Mouse (Mus musculus) ES-E14 (cell line): ENCODE measurements around the gene Scn3b. TPM values are rescaled to one million over a fixed set of nuclear protein-coding genes. Genes with fewer than 3 reads are reported as not detected.

ENCODE experiments used
- DNase-seq: peaks from one replicate; pipeline ENCODE4 v3.0.0-alpha.2; 2013; ENCODE audit warnings: low read depth, low spot score
- H3K27ac ChIP-seq: 2 replicates; pipeline ENCODE4 v1.5.1; 2012; ENCODE audit warnings: low read depth, mild to moderate bottlenecking, low read length, moderate library complexity, mixed read lengths; ENCODE audit not compliant: poor library complexity, insufficient read depth, severe bottlenecking
- H3K36me3 ChIP-seq: 2 replicates; pipeline ENCODE4 v1.6.1; 2012; ENCODE audit warnings: mild to moderate bottlenecking, low read length, moderate library complexity, mixed read lengths; ENCODE audit not compliant: control insufficient read depth, poor library complexity, insufficient read depth, severe bottlenecking
- H3K4me1 ChIP-seq, 2 experiments: fragments of 150-350 bp in 1 of 2; sonication (generic) in 1 of 2; 2 replicates each; pipeline ENCODE4 v1.6.1; 2012; ENCODE audit warnings: low read length in 2 of 2, mild to moderate bottlenecking in 1 of 2, mixed read lengths in 1 of 2; ENCODE audit not compliant: control insufficient read depth in 2 of 2, insufficient read depth in 2 of 2, poor library complexity in 1 of 2
- H3K4me3 ChIP-seq, 2 experiments: fragments of 150-350 bp in 1 of 2; sonication (generic) in 1 of 2; 2 replicates each; pipeline ENCODE4 v1.5.1; 2012; ENCODE audit warnings: low read length in 2 of 2, low read depth in 1 of 2, mild to moderate bottlenecking in 1 of 2, mixed read lengths in 1 of 2; ENCODE audit not compliant: insufficient read depth in 1 of 2, poor library complexity in 1 of 2, severe bottlenecking in 1 of 2
- H3K9ac ChIP-seq: 2 replicates; pipeline ENCODE4 v1.6.1; 2012; ENCODE audit warnings: low read depth, mild to moderate bottlenecking, low read length, mixed read lengths; ENCODE audit not compliant: poor library complexity, insufficient read depth, severe bottlenecking
- H3K9me3 ChIP-seq: fragments of 150-350 bp; sonication (generic); 2 replicates; pipeline ENCODE4 v1.6.1; 2012; ENCODE audit warnings: low read depth, mild to moderate bottlenecking, low read length; ENCODE audit not compliant: control insufficient read depth, insufficient read depth
- CHD2 ChIP-seq: IDR thresholded peaks from 2 replicates; pipeline ENCODE4 v1.6.1; 2014; ENCODE audit warnings: mild to moderate bottlenecking, low read depth, low read length, inconsistent platforms
- HCFC1 ChIP-seq: IDR thresholded peaks from 2 replicates; pipeline ENCODE4 v1.6.1; 2012; ENCODE audit warnings: low read length, inconsistent platforms, borderline replicate concordance; ENCODE audit not compliant: insufficient read depth
- MAFK ChIP-seq: IDR thresholded peaks from 2 replicates; pipeline ENCODE4 v1.6.1; 2014; ENCODE audit warnings: mild to moderate bottlenecking, low read depth, low read length, inconsistent platforms; ENCODE audit not compliant: insufficient read depth
- ZC3H11A ChIP-seq: IDR thresholded peaks from 2 replicates; pipeline ENCODE4 v1.6.1; 2012; ENCODE audit warnings: low read depth, mild to moderate bottlenecking, inconsistent platforms, low read length, borderline replicate concordance
- ZNF384 ChIP-seq: IDR thresholded peaks from 2 replicates; pipeline ENCODE4 v1.6.1; 2012; ENCODE audit warnings: low read depth, low read length, inconsistent platforms
- in situ Hi-C, 2 experiments: fragments of 600-800 bp; cut with MboI; formaldehyde crosslinking; loops; one replicate each; pipeline ENCODE4 v1.15.1; 2025; ENCODE audit warnings: low sequenced_read_pairs in 2 of 2, inconsistent platforms in 1 of 2; ENCODE audit not compliant: unreplicated experiment in 2 of 2
- total RNA-seq: library from RNA; depleted of rRNA; stranded (reverse); fragments of 300-350 nt; gene quantifications from 2 replicates; pipeline ENCODE4 v1.2.3, GENCODE M21; 2012

Scn3b gene
- total RNA-seq, 1 experiment, result 3.1 TPM

DNA sequence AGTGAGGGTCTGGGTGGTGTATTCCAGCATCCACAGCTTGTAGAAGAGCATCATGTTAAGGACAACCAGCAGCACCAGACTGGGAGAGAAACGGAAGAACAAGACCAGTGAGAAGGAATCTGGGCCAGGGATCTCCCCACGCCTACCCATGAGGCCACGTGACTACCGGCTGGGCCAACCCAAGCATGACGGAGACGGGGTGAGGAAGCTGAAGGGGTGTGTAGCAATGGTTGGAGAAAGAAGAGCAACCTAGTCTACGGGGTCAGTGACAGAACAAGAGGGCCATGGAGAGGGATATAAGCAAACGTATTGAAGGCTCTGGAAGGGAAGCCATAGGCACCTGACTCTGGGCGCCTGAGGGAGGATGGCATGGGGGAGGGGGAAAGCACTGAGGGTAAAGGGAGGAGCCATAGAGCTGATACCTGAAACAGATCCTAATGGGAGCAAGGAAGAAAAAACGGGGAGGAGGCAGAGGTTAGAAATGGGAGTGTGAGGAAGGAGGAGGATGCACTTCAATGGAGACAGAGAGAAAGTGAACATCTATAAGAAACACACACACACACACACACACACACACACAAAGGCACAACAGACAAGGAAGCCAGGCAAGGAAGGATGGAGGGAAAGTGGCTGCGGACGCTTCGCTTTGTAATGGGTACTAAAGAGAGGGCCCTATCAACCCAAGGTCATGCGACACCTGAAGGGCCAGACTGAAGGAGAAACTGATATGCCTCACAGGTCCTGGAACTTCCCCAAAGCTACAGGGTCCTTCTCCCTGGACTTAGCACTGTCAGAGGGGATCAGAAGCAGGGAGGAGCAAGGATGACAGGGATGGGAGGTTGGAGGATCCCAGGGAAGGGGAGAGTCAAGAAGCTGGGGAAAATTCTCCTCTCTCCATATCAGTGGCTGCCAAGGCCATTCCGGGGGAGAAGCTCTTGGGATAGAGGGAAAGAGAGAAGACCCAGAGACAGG, 31.3 kb downstream of the Scn3b start:
- H3K4me1 ChIP-seq, result peaks cover 0 to 5% of the 10 kb centered on the region in 2 experiments; a peak in 3 of 4 replicates
- TF ChIP-seq ZC3H11A, result no peak
- TF ChIP-seq MAFK, result no peak
- TF ChIP-seq ZNF384, result no peak
- no peak for TF ChIP-seq CHD2
- no peak for TF ChIP-seq HCFC1
- in situ Hi-C loops, result no loop called here
- no peak overlapping the region for H3K9ac ChIP-seq
- no peak overlapping the region for H3K4me3 ChIP-seq
- no peak for DNase-seq
- H3K27ac ChIP-seq, result no peak overlapping the region
- no peaks in the 10 kb centered on the region for H3K9me3 ChIP-seq
- peaks cover 24% of the 10 kb centered on the region for H3K36me3 ChIP-seq

DNA sequence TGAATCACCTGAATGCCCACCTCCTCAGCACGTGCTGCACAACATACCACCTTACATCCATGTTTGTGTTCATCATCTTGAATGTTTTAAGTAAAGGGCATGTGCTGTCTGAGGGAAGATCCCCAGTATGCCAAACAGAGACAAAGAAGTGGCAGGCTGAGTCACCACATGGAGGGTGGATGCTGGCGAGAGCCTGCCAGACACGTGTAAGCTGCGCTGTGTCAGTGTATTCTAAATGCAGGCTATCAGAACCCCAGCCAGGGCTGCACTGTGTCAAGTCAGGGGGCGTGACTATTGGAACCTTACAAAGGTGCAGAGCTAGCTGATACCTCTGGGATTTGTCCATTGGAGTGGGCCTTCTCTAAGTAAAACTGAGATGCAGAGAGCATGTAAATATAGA, 32.5 kb downstream of the Scn3b start:
- peaks cover 31% of the 10 kb centered on the region for H3K36me3 ChIP-seq
- peaks cover 0 to 5% of the 10 kb centered on the region in 2 experiments; a peak in 3 of 4 replicates for H3K4me1 ChIP-seq
- no peaks in the 10 kb centered on the region for H3K9me3 ChIP-seq
- in situ Hi-C loops, result no loop called here
- no peak overlapping the region for H3K9ac ChIP-seq
- no peak overlapping the region for H3K27ac ChIP-seq
- no peak for DNase-seq
- H3K4me3 ChIP-seq, result no peak overlapping the region
- no peak for TF ChIP-seq HCFC1
- TF ChIP-seq MAFK, result no peak
- no peak for TF ChIP-seq CHD2
- no peak for TF ChIP-seq ZC3H11A
- no peak for TF ChIP-seq ZNF384

DNA sequence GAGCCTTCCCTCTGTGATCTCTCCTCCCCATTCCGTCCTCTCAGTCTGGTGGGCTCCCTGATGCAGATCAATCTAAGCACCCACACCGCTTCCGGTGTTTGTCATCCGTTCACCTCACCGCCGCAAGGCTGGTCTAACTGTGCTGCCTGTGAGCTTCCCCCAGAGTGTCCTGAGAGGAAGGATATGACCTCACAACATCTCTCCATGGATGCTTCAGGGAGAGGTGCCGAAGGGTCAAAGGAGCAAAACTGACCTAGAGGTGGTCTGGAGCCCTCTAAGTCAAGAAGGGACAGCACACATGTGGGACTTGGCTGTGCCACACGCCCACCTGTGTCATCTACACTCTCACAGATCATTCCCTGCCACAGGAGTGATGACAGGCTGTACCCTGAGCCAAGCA, 33.4 kb downstream of the Scn3b start:
- peaks cover 36% of the 10 kb centered on the region for H3K36me3 ChIP-seq
- no peak overlapping the region for H3K27ac ChIP-seq
- no peak for TF ChIP-seq MAFK
- no peak for TF ChIP-seq HCFC1
- TF ChIP-seq CHD2, result no peak
- no peak for TF ChIP-seq ZC3H11A
- no peak for TF ChIP-seq ZNF384
- H3K9ac ChIP-seq, result no peak overlapping the region
- no peak overlapping the region for H3K4me3 ChIP-seq
- peaks cover 0 to 2% of the 10 kb centered on the region in 2 experiments; a peak in 1 of 4 replicates for H3K4me1 ChIP-seq
- DNase-seq, result no peak
- in situ Hi-C loops, result no loop called here
- H3K9me3 ChIP-seq, result no peaks in the 10 kb centered on the region

DNA sequence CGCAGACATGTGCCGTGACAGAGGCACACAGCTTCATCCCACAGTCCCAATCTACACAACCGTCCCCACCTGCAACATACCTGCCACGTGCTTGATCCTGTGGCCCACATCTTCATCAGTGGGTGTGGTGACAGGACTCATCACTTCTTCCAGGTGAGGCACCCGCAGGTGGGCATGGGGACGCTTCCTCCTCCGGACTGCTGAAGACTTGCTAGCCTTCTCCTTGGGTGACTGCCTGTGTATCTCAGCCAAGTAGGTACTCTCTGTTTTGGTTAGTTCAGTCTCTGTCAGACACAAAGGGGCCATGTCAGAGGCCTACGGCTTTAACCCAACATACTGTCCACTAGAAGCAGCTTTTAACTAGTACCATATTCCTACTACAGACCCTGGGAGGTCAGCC, 35.2 kb downstream of the Scn3b start:
- TF ChIP-seq MAFK, result no peak
- TF ChIP-seq ZC3H11A, result no peak
- TF ChIP-seq HCFC1, result no peak
- TF ChIP-seq CHD2, result no peak
- no peak for TF ChIP-seq ZNF384
- no peak for DNase-seq
- in situ Hi-C loops, result no loop called here
- Histone ChIP-seq H3K4me3 (no peak overlapping the region), H3K27ac (no peak overlapping the region), H3K36me3 (peaks cover 34% of the 10 kb centered on the region), H3K9me3 (no peaks in the 10 kb centered on the region), H3K9ac (no peak overlapping the region), H3K4me1 (no peaks in the 10 kb centered on the region)
